Mouse (Mus musculus) erythroblast, embryonic 14.5 days (primary cell): Measurements from ENCODE around the gene Zfp385a.

Experiments
- GATA1 ChIP-seq: IDR thresholded peaks from 2 replicates; pipeline ENCODE4 v1.6.1; 2012; ENCODE audit warnings: low read length, inconsistent platforms, mixed read lengths
- TAL1 ChIP-seq: IDR thresholded peaks from 3 replicates; pipeline ENCODE4 v1.6.1; 2012; ENCODE audit warnings: low read length, inconsistent platforms, mixed read lengths

DNA sequence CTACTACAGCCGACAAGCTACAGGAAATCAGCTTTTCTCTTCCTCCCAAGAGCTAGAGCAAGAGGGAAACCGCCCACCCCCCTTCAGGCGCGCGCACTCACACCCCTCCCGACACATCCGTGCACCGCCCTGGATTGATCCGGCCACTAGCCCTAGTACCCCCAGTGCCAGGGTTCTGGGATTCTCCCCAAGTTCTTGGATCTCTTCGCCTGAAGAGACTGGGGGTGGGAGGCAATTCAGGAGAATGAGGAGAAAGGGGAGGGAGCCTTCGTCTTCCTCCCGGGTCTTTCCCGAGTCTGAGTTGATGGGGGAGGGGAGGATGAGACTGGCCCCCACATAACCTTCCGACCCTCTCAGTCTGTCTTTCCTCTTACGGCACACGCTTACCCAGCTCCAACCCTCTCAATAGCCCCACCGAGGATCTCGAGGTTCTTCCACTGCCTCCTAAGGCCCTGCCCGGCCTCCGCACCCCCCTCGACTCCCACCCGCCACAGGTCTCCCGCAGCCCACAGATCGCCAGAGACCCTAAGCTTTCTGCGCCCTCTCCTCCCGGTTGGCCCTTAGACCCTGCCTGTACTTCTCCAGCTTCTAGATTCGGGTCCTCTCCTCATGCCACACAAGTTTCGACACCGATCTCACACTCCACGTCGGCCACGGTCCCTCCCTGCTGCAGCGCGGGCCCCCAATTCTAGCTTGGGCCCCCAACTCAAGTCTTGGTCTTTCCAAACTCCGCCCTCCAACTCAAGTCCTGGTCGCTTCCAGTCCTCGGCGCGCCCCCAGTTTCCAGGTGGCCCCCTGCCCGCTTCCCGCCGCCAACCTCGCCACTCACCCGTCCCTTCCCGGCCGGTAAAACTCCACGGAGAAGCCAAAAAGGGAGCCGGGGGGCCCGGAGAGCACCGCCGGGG lies 25.8 kb upstream of the Zfp385a start:
- TF ChIP-seq GATA1 (no peak), TAL1 (no peak)
